Mouse (Mus musculus): ENCODE measurements at regions not wholly inside any gene's neighbourhood (a gene's known extent, or its start where the extent isn't known, plus 50 kb on each side); places are given as distances from the start of the nearest gene placed in this dataset.

GRCm38 (mm10) chr12:27283964-27284363, 58.4 kb downstream of the Sox11 start:
- no peak for DNase-seq (ENCODE audit: low spot score in 2 of 2)

GRCm38 (mm10) chr12:27261965-27262364, 80.4 kb downstream of the Sox11 start:
- DNase-seq (ENCODE audit: low spot score in 2 of 2), result no peak

- DNase-seq (ENCODE audit: low spot score in 2 of 2), result no peak
These were observed 88.2 kb downstream of the Sox11 start for GRCm38 (mm10) chr12:27254125-27254524.

GRCm38 (mm10) chr12:27251521-27251920, 90.9 kb downstream of the Sox11 start:
- no peak for DNase-seq (ENCODE audit: low spot score in 2 of 2)

GRCm38 (mm10) chr12:27248545-27248855, 93.9 kb downstream of the Sox11 start:
- no peak for DNase-seq (ENCODE audit: low spot score in 2 of 2)

GRCm38 (mm10) chr12:27247756-27248544, 94.4 kb downstream of the Sox11 start:
- DNase-seq (ENCODE audit: low spot score in 2 of 2), result peak in 1 of 2 experiments; percentile 10

GRCm38 (mm10) chr12:27235748-27236147, 106.6 kb downstream of the Sox11 start:
- no peak for DNase-seq (ENCODE audit: low spot score in 2 of 2)

- no peak for DNase-seq (ENCODE audit: low spot score in 2 of 2)
These were observed 120.8 kb downstream of the Sox11 start for GRCm38 (mm10) chr12:27221541-27221940.

- DNase-seq (ENCODE audit: low spot score in 2 of 2), result no peak
These were observed 141.2 kb downstream of the Sox11 start for GRCm38 (mm10) chr12:27201191-27201590.

- DNase-seq (ENCODE audit: low spot score in 2 of 2), result no peak
These were observed 148.4 kb downstream of the Sox11 start for GRCm38 (mm10) chr12:27194001-27194400.

- DNase-seq (ENCODE audit: low spot score in 2 of 2), result no peak
These were observed 150.5 kb downstream of the Sox11 start for GRCm38 (mm10) chr12:27191916-27192315.

- DNase-seq (ENCODE audit: low spot score in 2 of 2), result no peak
These were observed 154.9 kb downstream of the Sox11 start for GRCm38 (mm10) chr12:27187480-27187879.

GRCm38 (mm10) chr12:27182397-27183375, 159.7 kb downstream of the Sox11 start:
- DNase-seq (ENCODE audit: low spot score in 2 of 2), result no peak

GRCm38 (mm10) chr12:27173561-27173960, 168.8 kb downstream of the Sox11 start:
- DNase-seq (ENCODE audit: low spot score in 2 of 2), result no peak

- DNase-seq (ENCODE audit: low spot score in 2 of 2), result no peak
These were observed 169.2 kb downstream of the Sox11 start for GRCm38 (mm10) chr12:27173151-27173550.

GRCm38 (mm10) chr12:27171595-27171994, 170.8 kb downstream of the Sox11 start:
- DNase-seq (ENCODE audit: low spot score in 2 of 2), result no peak

GRCm38 (mm10) chr12:27164920-27165504, 177.4 kb downstream of the Sox11 start:
- DNase-seq (ENCODE audit: low spot score in 2 of 2), result no peak

- no peak for DNase-seq (ENCODE audit: low spot score in 2 of 2)
These were observed 182.2 kb downstream of the Sox11 start for GRCm38 (mm10) chr12:27160063-27160686.

- no peak for DNase-seq (ENCODE audit: low spot score in 2 of 2)
These were observed 182.8 kb downstream of the Sox11 start for GRCm38 (mm10) chr12:27159416-27160062.

- DNase-seq (ENCODE audit: low spot score in 2 of 2), result no peak
These were observed 191.2 kb downstream of the Sox11 start for GRCm38 (mm10) chr12:27150871-27151853.

All from frontal cortex, postnatal 10 days (tissue).